Mouse (Mus musculus) forebrain, embryonic 13.5 days (tissue): ENCODE data around the gene Mrvi1. TPM values are rescaled to one million over a fixed set of nuclear protein-coding genes. Genes with fewer than 3 reads are reported as not detected.

Experiments used
- ATAC-seq: fragments of 200-750 bp; cut with Nextera tagmentation; 2 replicates; pipeline ENCODE4 v1.8.0; 2017
- H3K27ac ChIP-seq: fragments of 300-500 bp; sonication (generic); 2 replicates; pipeline ENCODE4 v1.5.1; 2015; ENCODE audit warnings: inconsistent platforms, mild to moderate bottlenecking, moderate library complexity
- H3K27me3 ChIP-seq: fragments of 300-500 bp; sonication (generic); 2 replicates; pipeline ENCODE4 v1.6.1; 2015; ENCODE audit warnings: mild to moderate bottlenecking, inconsistent platforms
- H3K36me3 ChIP-seq: fragments of 300-500 bp; sonication (generic); 2 replicates; pipeline ENCODE4 v1.6.1; 2015; ENCODE audit warnings: mild to moderate bottlenecking, inconsistent platforms; ENCODE audit not compliant: poor library complexity, severe bottlenecking
- H3K4me1 ChIP-seq: fragments of 300-500 bp; sonication (generic); 2 replicates; pipeline ENCODE4 v1.6.1; 2015; ENCODE audit warnings: inconsistent platforms
- H3K4me2 ChIP-seq: fragments of 300-500 bp; sonication (generic); 2 replicates; pipeline ENCODE4 v1.6.1; 2015; ENCODE audit warnings: inconsistent platforms, mild to moderate bottlenecking, moderate library complexity
- H3K4me3 ChIP-seq: fragments of 300-500 bp; sonication (generic); 2 replicates; pipeline ENCODE4 v1.5.1; 2015; ENCODE audit warnings: mild to moderate bottlenecking, inconsistent platforms
- H3K9ac ChIP-seq: fragments of 300-500 bp; sonication (generic); 2 replicates; pipeline ENCODE4 v1.6.1; 2015; ENCODE audit warnings: mild to moderate bottlenecking, inconsistent platforms
- H3K9me3 ChIP-seq: fragments of 300-500 bp; sonication (generic); replicated peaks from 2 replicates; pipeline ENCODE4 v1.6.1; 2016; ENCODE audit warnings: inconsistent platforms
- WGBS: fragments of 180-500 bp; shearing (Covaris S2); methylation state at CpG from one replicate; pipeline ENCODE4 v1.1.7; 2015; 5-methylcytosine and 5-hydroxymethylcytosine counted together
- polyA plus RNA-seq: library from polyadenylated mRNA; unstranded; fragments of >200 nt; fragmentation: Nextera tagmentation; extraction: Ambion mirVana; gene quantifications from 2 replicates; pipeline ENCODE4 v1.2.1, GENCODE M21; 2015

Mrvi1 gene
- polyA plus RNA-seq, 1 experiment from 2014 or later: 0.58 TPM

GRCm38 (mm10) chr7:110894673-110895072, 87.6 kb downstream of the Mrvi1 start:
- H3K27me3 ChIP-seq: no peaks in the 10 kb centered on the region
- no peak overlapping the region for H3K27ac ChIP-seq
- no peak overlapping the region for H3K9ac ChIP-seq
- no peak overlapping the region for H3K4me3 ChIP-seq
- no peaks in the 10 kb centered on the region for H3K36me3 ChIP-seq
- no peaks in the 10 kb centered on the region for H3K9me3 ChIP-seq
- H3K4me1 ChIP-seq: no peaks in the 10 kb centered on the region
- H3K4me2 ChIP-seq: no peak overlapping the region
- WGBS: 85% methylated on average over 9 of the region's 9 CpGs
- no peak for ATAC-seq

- WGBS: 85% methylated on average over 10 of the region's 10 CpGs
- Histone ChIP-seq H3K9me3 (no peaks in the 10 kb centered on the region), H3K4me2 (no peak overlapping the region), H3K9ac (no peak overlapping the region), H3K4me3 (no peak overlapping the region), H3K36me3 (no peaks in the 10 kb centered on the region), H3K4me1 (no peaks in the 10 kb centered on the region), H3K27ac (no peak overlapping the region), H3K27me3 (no peaks in the 10 kb centered on the region)
- ATAC-seq: no peak
Observed at GRCm38 (mm10) chr7:110893943-110894610, 88.2 kb downstream of the Mrvi1 start.

- ATAC-seq: no peak
- Histone ChIP-seq H3K27ac (peak overlapping the region; percentile 10; the same call in 1 of the 2 replicates), H3K9ac (no peak overlapping the region), H3K4me2 (no peak overlapping the region), H3K36me3 (no peaks in the 10 kb centered on the region), H3K4me1 (no peaks in the 10 kb centered on the region), H3K4me3 (no peak overlapping the region), H3K27me3 (no peaks in the 10 kb centered on the region), H3K9me3 (no peaks in the 10 kb centered on the region)
- WGBS: 77% methylated on average over 9 of the region's 9 CpGs
Observed at GRCm38 (mm10) chr7:110891501-110891986, 90.7 kb downstream of the Mrvi1 start.

DNA sequence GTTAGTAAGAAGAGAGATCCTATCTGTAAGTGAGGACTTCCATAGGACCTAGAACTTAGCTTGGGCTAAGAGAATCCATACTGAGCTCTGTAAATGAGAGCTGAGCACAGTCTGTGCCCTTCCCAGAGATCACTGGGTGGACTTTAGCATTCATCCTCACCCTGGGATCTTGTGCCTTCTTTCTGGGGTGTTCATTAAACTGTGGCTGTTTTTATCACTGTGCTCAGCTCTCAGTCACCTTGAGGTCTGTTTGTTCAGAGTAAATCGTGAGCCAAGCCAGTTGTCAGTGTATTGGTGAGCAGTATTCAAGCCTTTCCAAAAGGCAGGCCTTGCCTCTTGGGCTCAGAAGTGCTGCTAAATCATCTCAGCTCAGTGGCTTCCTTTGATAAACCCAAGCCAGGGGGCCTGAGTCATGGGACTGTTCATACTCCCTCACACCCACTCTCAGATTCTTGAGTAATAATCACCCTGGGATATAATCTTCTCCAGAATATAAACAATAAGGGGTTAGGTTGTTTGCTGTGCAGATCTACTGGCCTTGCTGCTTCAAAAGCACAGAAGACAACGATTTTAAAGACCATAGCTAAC, 100.4 kb downstream of the Mrvi1 start:
- H3K4me1 ChIP-seq: no peaks in the 10 kb centered on the region
- no peaks in the 10 kb centered on the region for H3K9me3 ChIP-seq
- no peak overlapping the region for H3K4me3 ChIP-seq
- no peak overlapping the region for H3K9ac ChIP-seq
- WGBS: 74% methylated on average over 2 of the region's 2 CpGs
- no peaks in the 10 kb centered on the region for H3K36me3 ChIP-seq
- H3K27me3 ChIP-seq: no peaks in the 10 kb centered on the region
- H3K4me2 ChIP-seq: no peak overlapping the region
- no peak overlapping the region for H3K27ac ChIP-seq
- no peak for ATAC-seq

DNA sequence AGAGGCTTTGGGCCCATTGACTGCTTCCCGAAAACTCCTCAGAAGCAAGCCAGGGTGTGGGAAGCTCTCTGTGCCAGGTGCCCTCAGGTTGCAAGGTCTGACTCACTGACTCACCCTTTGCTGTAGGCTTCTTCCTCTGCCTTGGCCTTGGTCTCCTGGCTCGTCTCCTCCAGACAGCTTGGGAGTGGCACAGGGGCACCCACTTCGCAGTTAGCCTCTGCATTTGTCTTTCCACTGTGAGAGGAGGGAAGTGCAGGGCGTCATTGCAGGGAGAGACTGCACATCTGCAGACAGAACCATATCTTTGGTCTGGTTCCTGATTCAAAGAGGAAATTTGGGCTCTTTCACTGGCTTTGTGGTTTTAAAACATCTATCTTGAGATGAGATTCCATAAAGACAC, 104.2 kb downstream of the Mrvi1 start:
- Histone ChIP-seq H3K9me3 (no peaks in the 10 kb centered on the region), H3K9ac (no peak overlapping the region), H3K4me1 (no peaks in the 10 kb centered on the region), H3K4me2 (no peak overlapping the region), H3K36me3 (no peaks in the 10 kb centered on the region), H3K27me3 (no peaks in the 10 kb centered on the region), H3K27ac (no peak overlapping the region), H3K4me3 (no peak overlapping the region)
- no peak for ATAC-seq
- 85% methylated on average over 4 of the region's 4 CpGs for WGBS

DNA sequence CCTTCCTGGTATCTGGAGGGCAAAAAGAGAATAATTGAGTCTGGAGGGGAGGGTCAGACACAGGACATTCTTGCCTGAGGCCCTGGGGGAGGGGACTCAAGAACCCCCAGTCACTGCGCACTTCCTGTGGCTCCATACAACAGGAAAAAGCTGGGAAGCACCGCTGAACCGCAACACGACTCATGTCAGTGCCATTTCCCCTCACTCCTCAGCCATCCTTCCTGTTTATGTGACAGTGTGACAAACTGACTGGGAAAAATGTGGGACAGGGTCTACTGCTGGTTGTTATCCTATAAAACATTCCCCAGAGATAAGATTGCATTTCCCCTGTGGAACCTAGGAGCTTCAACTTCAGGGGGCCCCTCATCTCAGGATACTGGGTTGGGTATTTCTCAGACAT, 105.3 kb downstream of the Mrvi1 start:
- no peak overlapping the region for H3K4me2 ChIP-seq
- WGBS: 93% methylated on average over 4 of the region's 4 CpGs

GRCm38 (mm10) chr7:110868807-110869206, 113.5 kb downstream of the Mrvi1 start:
- Histone ChIP-seq H3K9ac (no peak overlapping the region), H3K36me3 (no peaks in the 10 kb centered on the region), H3K27me3 (no peaks in the 10 kb centered on the region), H3K27ac (no peak overlapping the region), H3K4me3 (no peak overlapping the region), H3K4me1 (peaks cover 11% of the 10 kb centered on the region), H3K4me2 (no peak overlapping the region), H3K9me3 (no peaks in the 10 kb centered on the region)
- WGBS: 70% methylated on average over 5 of the region's 5 CpGs
- no peak for ATAC-seq

More for the DNA sequence above, 105.3 kb downstream of the Mrvi1 start:
- Histone ChIP-seq H3K4me3 (no peak overlapping the region), H3K36me3 (no peaks in the 10 kb centered on the region), H3K27me3 (no peaks in the 10 kb centered on the region), H3K9ac (no peak overlapping the region), H3K27ac (no peak overlapping the region), H3K4me1 (no peaks in the 10 kb centered on the region), H3K9me3 (no peaks in the 10 kb centered on the region)
- no peak for ATAC-seq

DNA sequence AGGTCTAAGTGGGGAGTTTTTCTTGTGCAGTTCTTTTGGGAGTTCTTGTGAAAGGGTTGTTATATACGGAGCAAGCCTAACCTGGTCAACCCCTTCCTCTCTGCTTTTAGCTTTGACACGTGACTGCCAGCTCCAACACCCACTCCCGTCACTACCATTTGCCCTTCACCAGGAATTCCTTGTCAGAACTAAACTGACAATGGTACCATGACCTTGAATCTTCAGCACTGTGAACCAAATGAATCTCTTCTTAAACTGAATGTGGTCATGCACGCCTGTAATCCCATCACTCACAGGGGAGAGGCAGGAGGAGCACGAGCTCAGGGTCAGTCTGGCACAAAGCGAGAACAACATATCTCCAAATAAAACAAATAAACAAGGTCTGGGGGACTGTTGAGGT, 115.1 kb downstream of the Mrvi1 start:
- ATAC-seq: no peak
- no peaks in the 10 kb centered on the region for H3K27me3 ChIP-seq
- H3K36me3 ChIP-seq: no peaks in the 10 kb centered on the region
- H3K9ac ChIP-seq: no peak overlapping the region
- no peak overlapping the region for H3K4me2 ChIP-seq
- no peak overlapping the region for H3K27ac ChIP-seq
- WGBS: 89% methylated on average over 6 of the region's 6 CpGs
- H3K4me3 ChIP-seq: no peak overlapping the region
- H3K9me3 ChIP-seq: no peaks in the 10 kb centered on the region
- H3K4me1 ChIP-seq: peaks cover 11% of the 10 kb centered on the region

- H3K36me3 ChIP-seq: no peaks in the 10 kb centered on the region
- H3K4me1 ChIP-seq: peaks cover 11% of the 10 kb centered on the region
- 97% methylated on average over 3 of the region's 3 CpGs for WGBS
- no peaks in the 10 kb centered on the region for H3K27me3 ChIP-seq
- H3K4me3 ChIP-seq: no peak overlapping the region
- no peak overlapping the region for H3K9ac ChIP-seq
- H3K27ac ChIP-seq: no peak overlapping the region
- H3K9me3 ChIP-seq: no peaks in the 10 kb centered on the region
- no peak overlapping the region for H3K4me2 ChIP-seq
- ATAC-seq: no peak
Observed at GRCm38 (mm10) chr7:110866021-110866420, 116.2 kb downstream of the Mrvi1 start.

DNA sequence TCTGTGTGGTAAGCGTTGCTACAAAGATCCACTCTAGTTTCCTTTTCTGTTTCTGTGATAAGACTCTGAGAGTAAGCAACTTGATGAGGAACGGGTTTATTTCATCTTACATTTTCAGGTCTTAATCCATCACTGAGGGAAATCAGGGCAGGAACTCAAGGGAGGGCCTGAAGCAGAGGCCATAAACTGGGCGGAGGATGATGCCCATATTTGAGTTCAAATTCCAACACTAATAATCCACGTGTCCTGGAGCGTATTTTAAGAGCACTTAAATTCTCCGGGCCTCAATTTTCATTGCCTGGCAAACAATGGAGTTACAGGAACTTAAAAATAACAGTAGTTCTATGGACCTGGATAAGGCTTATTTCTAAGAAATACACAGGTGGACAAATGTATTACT, 116.7 kb downstream of the Mrvi1 start:
- 91% methylated on average over 6 of the region's 6 CpGs for WGBS
- no peaks in the 10 kb centered on the region for H3K9me3 ChIP-seq
- no peaks in the 10 kb centered on the region for H3K36me3 ChIP-seq
- H3K4me1 ChIP-seq: peaks cover 11% of the 10 kb centered on the region
- no peak for ATAC-seq
- H3K4me3 ChIP-seq: no peak overlapping the region
- H3K27me3 ChIP-seq: no peaks in the 10 kb centered on the region
- H3K9ac ChIP-seq: no peak overlapping the region
- H3K27ac ChIP-seq: no peak overlapping the region
- no peak overlapping the region for H3K4me2 ChIP-seq

GRCm38 (mm10) chr7:110865038-110865437, 117.2 kb downstream of the Mrvi1 start:
- WGBS: 42% methylated on average over 10 of the region's 10 CpGs
- ATAC-seq: peak; percentile 38; the same call in 1 of the 2 replicates
- H3K27me3 ChIP-seq: no peaks in the 10 kb centered on the region
- no peak overlapping the region for H3K27ac ChIP-seq
- H3K4me1 ChIP-seq: peaks cover 11% of the 10 kb centered on the region
- H3K36me3 ChIP-seq: no peaks in the 10 kb centered on the region
- H3K9me3 ChIP-seq: no peaks in the 10 kb centered on the region
- no peak overlapping the region for H3K9ac ChIP-seq
- no peak overlapping the region for H3K4me2 ChIP-seq
- H3K4me3 ChIP-seq: no peak overlapping the region

GRCm38 (mm10) chr7:110862751-110863289, 119.4 kb downstream of the Mrvi1 start, which contains the start of gene Lyve1:
Gene Lyve1 (minus strand): TSS chr7:110863239.
- Histone ChIP-seq H3K36me3 (no peaks in the 10 kb centered on the region), H3K4me3 (no peak within 1 kb of the TSS), H3K27me3 (no peaks in the 10 kb centered on the region), H3K9ac (no peak within 1 kb of the TSS), H3K4me2 (no peak within 1 kb of the TSS), H3K9me3 (no peaks in the 10 kb centered on the region), H3K4me1 (peaks cover 11% of the 10 kb centered on the region), H3K27ac (no peak within 1 kb of the TSS)
- ATAC-seq: no peak
- 76% methylated on average over 12 of the region's 12 CpGs for WGBS
